In the genomic region with DNA sequence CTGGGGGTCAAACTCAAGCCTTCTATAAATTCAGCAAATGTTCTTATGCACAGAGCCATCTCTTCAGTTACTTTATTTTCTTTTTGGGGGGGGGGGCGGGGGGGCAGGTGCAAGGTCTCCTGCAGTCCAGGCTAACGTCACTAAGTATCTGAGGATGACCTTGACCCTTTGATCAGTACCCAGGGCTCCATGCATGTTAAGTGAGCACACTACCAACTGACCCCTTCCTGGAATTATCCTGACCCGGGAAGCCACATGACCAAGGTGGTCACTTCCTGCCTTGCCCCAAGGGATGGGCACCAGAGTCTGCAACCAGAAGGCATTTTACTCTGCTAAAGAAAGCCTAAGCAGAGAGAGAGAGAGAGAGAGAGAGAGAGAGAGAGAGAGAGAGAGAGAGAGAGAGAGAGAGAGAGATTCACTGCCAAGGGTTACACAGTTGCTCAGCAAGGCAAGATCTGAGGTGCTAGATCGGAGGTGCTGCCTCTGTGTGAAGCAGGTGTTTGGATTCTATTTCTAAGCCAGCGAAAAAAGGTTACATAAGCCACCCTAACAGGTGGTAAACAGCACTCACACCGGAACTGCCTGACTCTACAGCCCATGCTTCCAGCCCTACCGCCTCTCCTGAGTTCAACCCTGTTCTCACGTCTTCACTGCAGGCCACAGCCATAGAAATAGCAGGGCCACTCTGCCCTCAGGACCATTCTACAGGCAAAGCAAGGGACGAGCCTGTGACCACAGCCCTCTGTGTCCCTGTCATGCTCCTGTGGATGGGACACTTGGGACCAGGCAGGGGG, we compare ENCODE assay signal across 18 mouse cellular contexts. TPM values are rescaled to one million over a fixed set of nuclear protein-coding genes. Genes with fewer than 3 reads are reported as not detected.
DNase-seq lines count a peak whose midpoint lies in the region; ATAC-seq and TF ChIP-seq lines count a peak whose summit lies in the region.
"Had no signal": no experiment of that assay in that cellular context is flagged by ENCODE, and none has a peak within 500 bp of the region (broad histone marks: within the 10 kb centered on the region; RNA-seq: fewer than 3 reads in every experiment).

No protein-coding gene starts in this region.

- peak overlapping the region; percentile 21; the same call in 1 of the 2 replicates for H3K27ac ChIP-seq in heart, embryonic 16.5 days (ENCODE audit: low read length)
- no peak overlapping the region for H3K27ac ChIP-seq in kidney, embryonic 15.5 days
- H3K27ac ChIP-seq: forebrain, embryonic 13.5 days; hindbrain, postnatal 0 days; midbrain, embryonic 12.5 days had no signal

- no peaks in the 10 kb centered on the region for H3K36me3 ChIP-seq in heart, embryonic 16.5 days (ENCODE audit: control insufficient read depth, insufficient read depth)
- H3K36me3 ChIP-seq in kidney, embryonic 15.5 days, result peaks cover 27% of the 10 kb centered on the region
- H3K36me3 ChIP-seq: G1E; midbrain, embryonic 12.5 days had no signal

- 0 out of 2 replicates have a peak, but pooled peaks cover 2% of the 10 kb centered on the region for H3K27me3 ChIP-seq in heart, embryonic 16.5 days (ENCODE audit: control insufficient read depth, insufficient read depth, low read length)
- peaks cover 2% of the 10 kb centered on the region; the same call in 1 of the 2 replicates for H3K27me3 ChIP-seq in kidney, embryonic 15.5 days

- no peak for ATAC-seq in heart, embryonic 16.5 days (replicated peaks; ENCODE audit: extremely low read depth, insufficient read depth, low FRiP score)
- no peak for ATAC-seq in kidney, embryonic 15.5 days (replicated peaks; ENCODE audit: low FRiP score)
- no peak for ATAC-seq in activated CD4-positive, CD25-positive, alpha-beta regulatory T cell, adult 4 months
- ATAC-seq: CD4-positive, CD25-positive, alpha-beta regulatory T cell, adult 4 months; forebrain, embryonic 13.5 days; hindbrain, postnatal 0 days had no signal

- no peak for DNase-seq in heart, postnatal 4 days
- DNase-seq in lung, adult 2 months, result no peak
- DNase-seq in lung, postnatal 14 days, result no peak
- DNase-seq in MN1 (ENCODE audit: low spot score), result peak; percentile 29
- DNase-seq in adrenal gland, postnatal 14 days, result no peak
- DNase-seq: cerebellum, adult 11-12 months; cerebellum, postnatal 36 days; left cerebral cortex, postnatal 4 days; right cerebral cortex, postnatal 25 days had no signal

- no peak for TF ChIP-seq CTCF in lung, adult 2 months (IDR thresholded peaks at IDR 0.05; ENCODE audit: insufficient read depth, low read length)

- no peaks in the 10 kb centered on the region for H3K9me3 ChIP-seq in heart, embryonic 16.5 days (replicated peaks; ENCODE audit: control insufficient read depth, low read length)
- no peaks in the 10 kb centered on the region for H3K9me3 ChIP-seq in kidney, embryonic 15.5 days (replicated peaks)
- H3K9me3 ChIP-seq: forebrain, embryonic 13.5 days; G1E; midbrain, embryonic 12.5 days had no signal

- peak overlapping the region; percentile 9; the same call in 1 of the 2 replicates for H3K4me2 ChIP-seq in heart, embryonic 16.5 days (ENCODE audit: low read depth, low read length)
- peak overlapping the region; percentile 7; the same call in 1 of the 2 replicates for H3K4me2 ChIP-seq in kidney, embryonic 15.5 days
- H3K4me2 ChIP-seq: forebrain, embryonic 13.5 days; midbrain, embryonic 12.5 days had no signal

- peak; percentile 5; the same call in 1 of the 2 replicates for TF ChIP-seq POLR2A in lung, adult 2 months (IDR thresholded peaks at IDR 0.05; ENCODE audit: borderline replicate concordance, extremely low read depth, low read depth, low read length)

- H3K4me3 ChIP-seq in heart, embryonic 16.5 days (ENCODE audit: low read length), result no peak overlapping the region
- H3K4me3 ChIP-seq in lung, adult 2 months (replicated peaks; ENCODE audit: extremely low read depth, low read depth, low read length), result no peak overlapping the region
- H3K4me3 ChIP-seq in kidney, embryonic 15.5 days (replicated peaks), result no peak overlapping the region
- H3K4me3 ChIP-seq: forebrain, embryonic 13.5 days; midbrain, embryonic 12.5 days had no signal

- peaks cover 17% of the 10 kb centered on the region for H3K4me1 ChIP-seq in heart, embryonic 16.5 days (ENCODE audit: control insufficient read depth, insufficient read depth, low read length)
- peaks cover 26% of the 10 kb centered on the region for H3K4me1 ChIP-seq in lung, adult 2 months (ENCODE audit: control insufficient read depth, insufficient read depth, low read length)
- H3K4me1 ChIP-seq in kidney, embryonic 15.5 days, result peaks cover 68% of the 10 kb centered on the region

- no peak overlapping the region for H3K9ac ChIP-seq in heart, embryonic 16.5 days (ENCODE audit: low read length)
- H3K9ac ChIP-seq in kidney, embryonic 15.5 days, result no peak overlapping the region
- H3K9ac ChIP-seq: forebrain, embryonic 13.5 days; midbrain, embryonic 12.5 days had no signal

- 63% methylated on average over 9 of the region's 9 CpGs for WGBS in heart, embryonic 16.5 days
- WGBS in lung, adult 2 months, result 38% methylated on average over 9 of the region's 9 CpGs
- WGBS in kidney, embryonic 15.5 days, result 56% methylated on average over 9 of the region's 9 CpGs

RNA-seq across cellular contexts. Expression of a gene that starts 4.3 kb away (rescaled TPM):
- 26.3 and 28.7 TPM in 2 replicates for polyA plus RNA-seq in heart, embryonic 16.5 days (2015; fragmentation: Nextera tagmentation; extraction: Ambion mirVana)
- total RNA-seq in heart, postnatal 4 days (2021), result 10 to 100 TPM; 32.7 to 33.4 TPM
- 94.2 and 133 TPM in 2 replicates for polyA plus RNA-seq in lung, adult 2 months (2012; rRNA removed)
- 23.0 and 29.7 TPM in 2 replicates for polyA plus RNA-seq in kidney, embryonic 15.5 days (2015; fragmentation: Nextera tagmentation; extraction: Ambion mirVana)
- total RNA-seq in adrenal gland, postnatal 14 days (2021), result 22.2 and 24.9 TPM in 2 replicates
- not detected for polyA plus RNA-seq in activated CD4-positive, CD25-positive, alpha-beta regulatory T cell, adult 4 months (2017; shearing (Covaris generic))

RNA-seq across cellular contexts. Expression of a gene that starts 14.9 kb away (rescaled TPM):
- polyA plus RNA-seq in heart, embryonic 16.5 days (2015; fragmentation: Nextera tagmentation; extraction: Ambion mirVana), result 71.0 and 76.0 TPM in 2 replicates
- total RNA-seq in heart, postnatal 4 days (2021), result 10 to 100 TPM; 58.7 to 59.2 TPM
- 158 and 174 TPM in 2 replicates for polyA plus RNA-seq in lung, adult 2 months (2012; rRNA removed)
- polyA plus RNA-seq in kidney, embryonic 15.5 days (2015; fragmentation: Nextera tagmentation; extraction: Ambion mirVana), result 57.5 and 58.8 TPM in 2 replicates
- total RNA-seq in adrenal gland, postnatal 14 days (2021), result 68.8 and 76.9 TPM in 2 replicates
- 10 to 100 TPM; 23.6 to 29.0 TPM for polyA plus RNA-seq in activated CD4-positive, CD25-positive, alpha-beta regulatory T cell, adult 4 months (2017; shearing (Covaris generic))

RNA-seq across cellular contexts. Expression of a gene that starts 32.3 kb away (rescaled TPM):
- 2.8 and 9.6 TPM in 2 replicates for polyA plus RNA-seq in heart, embryonic 16.5 days (2015; fragmentation: Nextera tagmentation; extraction: Ambion mirVana)
- total RNA-seq in heart, postnatal 4 days (2021), result 1 to 10 TPM; 3.5 to 4.6 TPM
- 4.0 and 18.9 TPM in 2 replicates for polyA plus RNA-seq in lung, adult 2 months (2012; rRNA removed)
- polyA plus RNA-seq in kidney, embryonic 15.5 days (2015; fragmentation: Nextera tagmentation; extraction: Ambion mirVana), result 0.36 and 0.85 TPM in 2 replicates
- total RNA-seq in adrenal gland, postnatal 14 days (2021), result 0.90 and 1.1 TPM in 2 replicates
- under 1 TPM in 1 of 2 experiments, not detected in 1; 0.33 TPM for polyA plus RNA-seq in activated CD4-positive, CD25-positive, alpha-beta regulatory T cell, adult 4 months (2017; shearing (Covaris generic))
- polyA plus RNA-seq: G1E; neural tube, embryonic 14.5 days had no signal

RNA-seq across cellular contexts. Expression of a gene that starts 57.8 kb away (rescaled TPM):
- polyA plus RNA-seq in heart, embryonic 16.5 days (2015; fragmentation: Nextera tagmentation; extraction: Ambion mirVana), result 18.1 and 22.9 TPM in 2 replicates
- 10 to 100 TPM; 16.0 to 19.7 TPM for total RNA-seq in heart, postnatal 4 days (2021)
- 3.1 and 5.0 TPM in 2 replicates for polyA plus RNA-seq in lung, adult 2 months (2012; rRNA removed)
- polyA plus RNA-seq in kidney, embryonic 15.5 days (2015; fragmentation: Nextera tagmentation; extraction: Ambion mirVana), result 29.5 and 33.8 TPM in 2 replicates
- 14.6 and 19.3 TPM in 2 replicates for total RNA-seq in adrenal gland, postnatal 14 days (2021)
- 10 to 100 TPM; 23.4 to 30.7 TPM for polyA plus RNA-seq in activated CD4-positive, CD25-positive, alpha-beta regulatory T cell, adult 4 months (2017; shearing (Covaris generic))

Comparison
In these comparisons a context has a peak if more than half of its experiments do, and no peak if none do; other contexts are left out.
1. RNA of a gene that starts 4.3 kb away (polyA plus RNA-seq): 94.2 to 133 TPM in lung, adult 2 months, 23.0 to 29.7 TPM in kidney, embryonic 15.5 days and 26.3 to 28.7 TPM in heart, embryonic 16.5 days; not detected in activated CD4-positive, CD25-positive, alpha-beta regulatory T cell, adult 4 months; every median in the first group is over 10 times any median in the second.